Mouse (Mus musculus) adrenal gland (tissue): ENCODE measurements around the gene Fzr1.

ENCODE experiments used
- intact Hi-C: fragments of 180-260 bp; cut with DNase I; formaldehyde crosslinking; loops from one replicate; pipeline ENCODE4 v1.15.1; 2025
- microRNA-seq, 2 experiments: library from miRNA; unstranded; fragments of <30 nt; microRNA quantifications; one replicate each; pipeline ENCODE4; 2019

The Fzr1 gene

GRCm38 (mm10) chr10:81316338-81317060 is 61.8 kb downstream of the Fzr1 start:
- intact Hi-C loops: no loop called here

Small RNAs within 50 kb of the gene (microRNA-seq; reads per million reads assigned to microRNA genes)
- 0.12 to 0.57 reads per million in 2 experiments for gene Mir1191b
- 0.57 to 1.4 reads per million in 2 experiments for gene Mir6913
